9 mouse cellular contexts compared by ENCODE assay signal in genomic region chr10:83069791-83070190, GRCm38 (mm10).
DNase-seq lines count a peak whose midpoint lies in the region; ATAC-seq and TF ChIP-seq lines count a peak whose summit lies in the region.
"Had no signal": no experiment of that assay in that cellular context is flagged by ENCODE, and none has a peak within 500 bp of the region (broad histone marks: within the 10 kb centered on the region; RNA-seq: fewer than 3 reads in every experiment).

No protein-coding gene starts in this region.

- no peaks in the 10 kb centered on the region for H3K27me3 ChIP-seq in midbrain, embryonic 10.5 days (ENCODE audit: low read depth, poor library complexity, severe bottlenecking)
- H3K27me3 ChIP-seq in midbrain, embryonic 14.5 days (ENCODE audit: control insufficient read depth, insufficient read depth, low read length) = no peaks in the 10 kb centered on the region
- no peaks in the 10 kb centered on the region for H3K27me3 ChIP-seq in heart, embryonic 16.5 days (ENCODE audit: control insufficient read depth, insufficient read depth, low read length)
- H3K27me3 ChIP-seq in hindbrain, embryonic 14.5 days (ENCODE audit: control insufficient read depth, insufficient read depth, low read length) = no peaks in the 10 kb centered on the region
- no peaks in the 10 kb centered on the region for H3K27me3 ChIP-seq in thymus, adult 2 months (ENCODE audit: control insufficient read depth, insufficient read depth, low read length)

- H3K27ac ChIP-seq in midbrain, embryonic 10.5 days (replicated peaks) = peak overlapping the region; percentile 69
- H3K27ac ChIP-seq in midbrain, embryonic 14.5 days (replicated peaks; ENCODE audit: low read depth, low read length) = no peak overlapping the region
- H3K27ac ChIP-seq in heart, embryonic 16.5 days (ENCODE audit: low read length) = no peak overlapping the region
- no peak overlapping the region for H3K27ac ChIP-seq in hindbrain, embryonic 14.5 days
- no peak overlapping the region for H3K27ac ChIP-seq in thymus, adult 2 months (ENCODE audit: control insufficient read depth, insufficient read depth, low read length)

- H3K4me3 ChIP-seq in midbrain, embryonic 10.5 days = no peak overlapping the region
- no peak overlapping the region for H3K4me3 ChIP-seq in midbrain, embryonic 14.5 days (replicated peaks; ENCODE audit: low read depth, low read length)
- H3K4me3 ChIP-seq in heart, embryonic 16.5 days (ENCODE audit: low read length) = no peak overlapping the region
- no peak overlapping the region for H3K4me3 ChIP-seq in hindbrain, embryonic 14.5 days (replicated peaks; ENCODE audit: low read length)
- no peak overlapping the region for H3K4me3 ChIP-seq in thymus, adult 2 months (ENCODE audit: control insufficient read depth, insufficient read depth, low read length)

- no peak for ATAC-seq in midbrain, embryonic 14.5 days (ENCODE audit: low FRiP score, low TSS enrichment)
- ATAC-seq in heart, embryonic 16.5 days (replicated peaks; ENCODE audit: extremely low read depth, insufficient read depth, low FRiP score) = 0 out of 2 replicates have a peak, but pooled peaks have one; percentile 14
- no peak for ATAC-seq in hindbrain, embryonic 14.5 days (ENCODE audit: low FRiP score)
- no peak for ATAC-seq in megakaryocyte-erythroid progenitor cell, adult 5-6 weeks (replicated peaks; ENCODE audit: low FRiP score, low TSS enrichment, poor library complexity, severe bottlenecking)

- H3K4me2 ChIP-seq in midbrain, embryonic 14.5 days (ENCODE audit: low read length) = no peak overlapping the region
- no peak overlapping the region for H3K4me2 ChIP-seq in heart, embryonic 16.5 days (ENCODE audit: low read depth, low read length)
- H3K4me2 ChIP-seq in hindbrain, embryonic 14.5 days (replicated peaks) = no peak overlapping the region

- DNase-seq in midbrain, embryonic 10.5 days (ENCODE audit: low spot score) = peak; percentile 63
- no peak for DNase-seq in midbrain, embryonic 14.5 days
- DNase-seq in adrenal gland, adult 2 months = peak; percentile 72
- peak; percentile 40 for DNase-seq in ovary, postnatal 36 days (ENCODE audit: low spot score)
- no peak for DNase-seq in hindbrain, embryonic 14.5 days (ENCODE audit: low spot score)
- DNase-seq in thymus, adult 2 months = no peak
- DNase-seq: thymus, postnatal 14 days had no signal

- no peak for TF ChIP-seq CTCF in thymus, adult 2 months (IDR thresholded peaks at IDR 0.05; ENCODE audit: borderline replicate concordance, control insufficient read depth, extremely low read depth, insufficient read depth, low read length, poor library complexity)

- TF ChIP-seq POLR2A in thymus, adult 2 months (IDR thresholded peaks at IDR 0.05; ENCODE audit: control insufficient read depth, extremely low read depth, insufficient read depth, low read length, poor library complexity) = no peak

- WGBS in midbrain, embryonic 10.5 days = 5% methylated on average over 5 of the region's 5 CpGs
- 9% methylated on average over 5 of the region's 5 CpGs for WGBS in midbrain, embryonic 14.5 days
- 31% methylated on average over 5 of the region's 5 CpGs for WGBS in heart, embryonic 16.5 days
- 16% methylated on average over 5 of the region's 5 CpGs for WGBS in hindbrain, embryonic 14.5 days
- WGBS in thymus, adult 2 months = 79% methylated on average over 5 of the region's 5 CpGs

- H3K4me1 ChIP-seq in midbrain, embryonic 10.5 days = peaks cover 55% of the 10 kb centered on the region
- H3K4me1 ChIP-seq in midbrain, embryonic 14.5 days (ENCODE audit: control insufficient read depth, insufficient read depth, low read length) = peaks cover 3% of the 10 kb centered on the region; the same call in 1 of the 2 replicates
- peaks cover 19% of the 10 kb centered on the region for H3K4me1 ChIP-seq in heart, embryonic 16.5 days (ENCODE audit: control insufficient read depth, insufficient read depth, low read length)
- H3K4me1 ChIP-seq in hindbrain, embryonic 14.5 days (replicated peaks; ENCODE audit: control insufficient read depth, insufficient read depth, low read length) = no peaks in the 10 kb centered on the region
- 0 out of 2 replicates have a peak, but pooled peaks cover 4% of the 10 kb centered on the region for H3K4me1 ChIP-seq in thymus, adult 2 months (replicated peaks; ENCODE audit: control insufficient read depth, insufficient read depth, low read length)

- no peaks in the 10 kb centered on the region for H3K36me3 ChIP-seq in midbrain, embryonic 10.5 days
- H3K36me3 ChIP-seq in midbrain, embryonic 14.5 days (ENCODE audit: control insufficient read depth, insufficient read depth, low read length) = no peaks in the 10 kb centered on the region
- no peaks in the 10 kb centered on the region for H3K36me3 ChIP-seq in heart, embryonic 16.5 days (ENCODE audit: control insufficient read depth, insufficient read depth)
- no peaks in the 10 kb centered on the region for H3K36me3 ChIP-seq in hindbrain, embryonic 14.5 days (replicated peaks; ENCODE audit: control insufficient read depth, insufficient read depth)
- H3K36me3 ChIP-seq in thymus, adult 2 months (ENCODE audit: control insufficient read depth, insufficient read depth, low read length) = no peaks in the 10 kb centered on the region

- H3K9me3 ChIP-seq in midbrain, embryonic 10.5 days (replicated peaks) = no peaks in the 10 kb centered on the region
- H3K9me3 ChIP-seq in midbrain, embryonic 14.5 days (ENCODE audit: control insufficient read depth, low read length) = no peaks in the 10 kb centered on the region
- no peaks in the 10 kb centered on the region for H3K9me3 ChIP-seq in heart, embryonic 16.5 days (replicated peaks; ENCODE audit: control insufficient read depth, low read length)
- no peaks in the 10 kb centered on the region for H3K9me3 ChIP-seq in hindbrain, embryonic 14.5 days (ENCODE audit: control insufficient read depth, low read length)

- no peak overlapping the region for H3K9ac ChIP-seq in midbrain, embryonic 14.5 days (replicated peaks; ENCODE audit: low read length)
- H3K9ac ChIP-seq in heart, embryonic 16.5 days (ENCODE audit: low read length) = no peak overlapping the region
- H3K9ac ChIP-seq in hindbrain, embryonic 14.5 days = no peak overlapping the region

Comparison
In these comparisons a context has a peak if more than half of its experiments do, and no peak if none do; other contexts are left out.
1. DNase-seq: peak in midbrain, embryonic 10.5 days (single experiment), adrenal gland, adult 2 months (single experiment) and ovary, postnatal 36 days (single experiment); none in midbrain, embryonic 14.5 days (single experiment), hindbrain, embryonic 14.5 days (single experiment) and thymus, adult 2 months (single experiment).